Mouse (Mus musculus) heart, postnatal 14 days (tissue): Measurements from ENCODE around the gene Utp6. TPM values are rescaled to one million over a fixed set of nuclear protein-coding genes. Genes with fewer than 3 reads are reported as not detected.

Experiments
- DNase-seq, 2 experiments: peaks; one replicate each; pipeline ENCODE4 v3.0.0; 2021 to 2022
- intact Hi-C: fragments of 180-260 bp; cut with DNase I; formaldehyde crosslinking; loops from one replicate; pipeline ENCODE4 v1.15.1; 2025
- total RNA-seq, 2 experiments: library from RNA; stranded (reverse); gene quantifications; 2 replicates each; pipeline ENCODE4 v1.2.3; 2021

Gene Utp6
- total RNA-seq, 2 experiments from 2014 or later = 19.4 to 21.3 TPM

DNA sequence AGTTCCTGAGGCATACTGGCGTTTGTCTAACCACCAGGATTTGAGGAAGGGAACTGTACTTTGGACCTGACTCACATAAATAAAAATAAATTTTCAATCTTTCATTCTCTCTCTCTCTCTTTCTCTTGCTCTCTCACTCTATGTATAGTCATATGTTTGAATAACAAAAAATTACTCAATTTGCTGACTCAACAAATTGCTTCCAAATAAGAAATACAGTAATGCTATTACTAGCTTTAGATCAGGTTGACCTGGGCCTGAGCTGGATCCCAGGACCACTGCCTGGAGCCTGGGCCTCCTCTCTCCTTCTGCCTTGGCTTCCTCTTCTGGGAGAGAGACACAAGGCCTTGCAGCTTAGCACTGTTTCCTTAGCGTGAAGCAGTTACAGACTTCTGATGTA lies 71.4 kb downstream of the Utp6 start:
- no peak for DNase-seq
- intact Hi-C loops = no loop called here

DNA sequence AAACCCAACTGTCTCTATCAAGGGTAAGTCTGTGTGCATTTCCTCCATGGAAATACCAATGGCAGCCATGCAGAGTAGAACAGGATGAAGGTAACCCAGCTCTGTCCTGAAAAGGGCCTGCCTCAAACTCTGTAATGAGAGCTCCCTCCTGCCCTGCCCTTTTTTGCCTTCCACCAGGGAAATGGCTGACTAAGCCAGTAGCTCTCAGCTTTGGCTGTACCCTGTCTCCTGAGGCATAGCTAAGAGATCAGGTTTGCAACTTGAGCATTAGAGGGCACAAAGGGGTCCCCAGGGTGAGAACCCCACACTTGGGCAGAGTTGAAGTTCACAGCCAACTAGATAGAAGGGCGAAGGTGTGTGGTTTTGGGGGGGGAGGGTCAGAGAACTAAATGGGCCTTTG lies 75.2 kb downstream of the Utp6 start:
- no peak for DNase-seq
- intact Hi-C loops = no loop called here

GRCm38 (mm10) chr11:79886395-79886794 lies 75.8 kb downstream of the Utp6 start:
- intact Hi-C loops = no loop called here
- DNase-seq = no peak

DNA sequence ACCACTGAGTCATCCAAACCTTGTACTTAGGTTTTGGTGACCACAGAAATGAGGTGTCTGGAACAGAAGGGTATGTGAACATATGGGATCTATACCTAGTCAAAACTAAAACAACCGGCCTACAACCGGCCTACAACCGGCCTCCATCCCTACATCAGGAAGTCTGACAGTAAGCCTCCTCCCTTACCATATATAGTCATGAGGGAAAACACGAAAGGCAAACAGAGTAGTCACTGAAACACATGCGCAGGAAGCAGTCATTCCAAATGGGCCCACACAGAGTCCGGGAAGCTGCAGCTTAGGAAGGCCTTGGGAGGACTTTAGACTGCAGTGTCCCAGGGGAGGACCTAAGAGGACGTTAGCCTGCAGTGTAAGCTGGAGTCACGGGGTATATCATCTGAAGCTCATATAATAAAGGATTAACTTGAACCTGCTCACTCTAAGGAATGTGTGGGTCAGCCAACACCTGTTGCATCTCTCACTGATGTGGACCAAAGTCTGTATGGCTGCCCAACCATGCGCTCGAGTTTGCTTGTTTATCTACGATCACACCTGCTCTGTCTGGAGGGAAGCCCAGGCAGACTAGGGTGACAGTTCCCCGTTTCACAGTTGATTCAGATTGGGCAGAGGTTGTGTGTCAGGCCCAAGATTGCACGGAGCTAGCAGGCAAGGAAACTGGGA lies 76.3 kb downstream of the Utp6 start:
- no peak for DNase-seq
- intact Hi-C loops = no loop called here

DNA sequence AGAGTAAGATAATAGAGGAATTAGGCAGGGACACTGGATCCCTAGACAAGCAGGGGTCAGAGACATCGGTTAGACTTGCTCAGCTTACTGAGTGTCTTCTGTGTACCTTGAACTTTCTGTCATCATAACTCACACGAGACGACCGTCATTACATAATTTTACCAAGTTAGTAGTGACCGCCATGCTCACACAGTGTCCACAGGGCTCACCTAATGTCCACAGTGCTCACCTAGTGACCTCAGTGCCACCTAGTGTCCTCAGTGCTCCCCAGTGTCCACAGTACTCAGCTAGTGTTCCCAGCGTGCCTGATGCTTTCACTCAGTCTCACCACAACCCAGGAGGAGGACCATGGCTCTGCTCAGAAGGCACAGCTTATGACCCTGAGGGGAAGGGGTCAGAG lies 77.4 kb downstream of the Utp6 start:
- intact Hi-C loops = no loop called here

More for the DNA sequence above, 77.4 kb downstream of the Utp6 start:
- no peak for DNase-seq

Other genes starting within 250 kb of the Utp6 start
- gene Suz12, start 30.7 kb upstream of the Utp6 start, total RNA-seq = 10 to 100 TPM; 28.2 to 30.2 TPM
- 10 to 100 TPM; 16.1 to 16.9 TPM for gene Crlf3, start 118.6 kb upstream of the Utp6 start, total RNA-seq
- gene Atad5, start 127.0 kb upstream of the Utp6 start, total RNA-seq = 1 to 10 TPM; 1.8 to 2.0 TPM
- 10 to 100 TPM; 24.4 to 24.8 TPM for gene Tefm, start 179.8 kb upstream of the Utp6 start, total RNA-seq
- 10 to 100 TPM; 16.9 to 17.6 TPM for gene Adap2, start 191.7 kb upstream of the Utp6 start, total RNA-seq
- gene Rnf135, start 221.5 kb upstream of the Utp6 start, total RNA-seq = 1 to 10 TPM; 7.1 to 7.4 TPM
- gene Rhot1, start 246.6 kb upstream of the Utp6 start, total RNA-seq = 10 to 100 TPM; 61.8 to 65.3 TPM